8 mouse cellular contexts compared by ENCODE assay signal in the genomic region with DNA sequence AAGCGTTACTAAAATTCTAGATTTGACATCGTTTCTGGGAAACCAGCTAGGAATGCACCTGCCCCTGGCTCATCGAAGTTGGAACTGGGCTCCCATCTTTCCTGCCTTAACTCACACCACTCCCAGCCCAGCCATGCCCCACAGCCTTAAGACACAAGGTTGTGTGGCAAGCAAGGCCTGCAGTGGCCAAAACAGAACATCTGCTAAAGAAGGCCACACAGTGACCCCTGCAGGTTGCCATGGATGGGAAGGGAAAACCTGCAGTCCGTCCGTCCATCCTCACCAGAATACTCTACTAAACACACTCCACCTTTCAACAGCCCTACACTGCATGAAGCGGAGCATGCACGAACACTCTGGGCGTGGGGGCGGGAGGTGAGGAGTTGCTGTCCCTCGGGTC. TPM values are rescaled to one million over a fixed set of nuclear protein-coding genes. Genes with fewer than 3 reads are reported as not detected.
DNase-seq lines count a peak whose midpoint lies in the region; ATAC-seq and TF ChIP-seq lines count a peak whose summit lies in the region.

No protein-coding gene starts in this region.

- DNase-seq in limb, embryonic 11.5 days (ENCODE audit: low spot score): peak; percentile 30
- DNase-seq in limb, embryonic 10.5 days (ENCODE audit: low spot score): no peak
- DNase-seq in brain, embryonic 14.5 days (ENCODE audit: low read depth): peak; percentile 38
- DNase-seq in kidney, postnatal 36 days: peak; percentile 55 to 76
- peak; percentile 23 to 30 for DNase-seq in monocyte, adult 2 months (ENCODE audit: low read depth in 1 of 2, low spot score in 2 of 2)
- no peak for DNase-seq in c-Kit-positive CD71-positive TER-119-positive erythroid progenitor cells, embryonic 14.5 days (ENCODE audit: low spot score)
- DNase-seq in natural killer cell, adult 2 months (ENCODE audit: low spot score in 2 of 2): no peak

- H3K9me3 ChIP-seq in limb, embryonic 11.5 days (ENCODE audit: control insufficient read depth, low read length): no peaks in the 10 kb centered on the region
- no peaks in the 10 kb centered on the region for H3K9me3 ChIP-seq in limb, embryonic 10.5 days (replicated peaks)
- no peaks in the 10 kb centered on the region for H3K9me3 ChIP-seq in heart, embryonic 13.5 days

- H3K27ac ChIP-seq in limb, embryonic 11.5 days (replicated peaks; ENCODE audit: low read depth, low read length): no peak overlapping the region
- no peak overlapping the region for H3K27ac ChIP-seq in limb, embryonic 10.5 days
- peak overlapping the region; percentile 81 for H3K27ac ChIP-seq in heart, embryonic 13.5 days (replicated peaks)

- H3K4me1 ChIP-seq in limb, embryonic 11.5 days (ENCODE audit: control insufficient read depth, insufficient read depth, low read length): 0 out of 2 replicates have a peak, but pooled peaks cover 2% of the 10 kb centered on the region
- H3K4me1 ChIP-seq in limb, embryonic 10.5 days: peaks cover 11% of the 10 kb centered on the region
- H3K4me1 ChIP-seq in heart, embryonic 13.5 days: peaks cover 46% of the 10 kb centered on the region

- H3K27me3 ChIP-seq in limb, embryonic 11.5 days (ENCODE audit: control insufficient read depth, insufficient read depth, low read length): no peaks in the 10 kb centered on the region
- H3K27me3 ChIP-seq in limb, embryonic 10.5 days (ENCODE audit: low read depth, poor library complexity, severe bottlenecking): no peaks in the 10 kb centered on the region
- no peaks in the 10 kb centered on the region for H3K27me3 ChIP-seq in heart, embryonic 13.5 days (replicated peaks)

- 80% methylated on average over 10 of the region's 10 CpGs for WGBS in limb, embryonic 11.5 days
- 86% methylated on average over 10 of the region's 10 CpGs for WGBS in limb, embryonic 10.5 days
- WGBS in heart, embryonic 13.5 days: 49% methylated on average over 10 of the region's 10 CpGs

- no peak overlapping the region for H3K4me3 ChIP-seq in limb, embryonic 11.5 days (ENCODE audit: low read depth, low read length)
- H3K4me3 ChIP-seq in limb, embryonic 10.5 days: no peak overlapping the region
- no peak overlapping the region for H3K4me3 ChIP-seq in heart, embryonic 13.5 days

- no peak for TF ChIP-seq POLR2A in brain, embryonic 14.5 days (IDR thresholded peaks at IDR 0.05; ENCODE audit: borderline replicate concordance, extremely low read depth, insufficient read depth, insufficient read length, poor library complexity, severe bottlenecking)

- no peak for ATAC-seq in limb, embryonic 11.5 days (ENCODE audit: insufficient number of reproducible peaks, low FRiP score, low TSS enrichment, low read depth)
- ATAC-seq in heart, embryonic 13.5 days (ENCODE audit: extremely low read depth, insufficient number of reproducible peaks, low FRiP score, low TSS enrichment): no peak

- H3K4me2 ChIP-seq in limb, embryonic 11.5 days (ENCODE audit: low read depth, severe bottlenecking): no peak overlapping the region
- H3K4me2 ChIP-seq in heart, embryonic 13.5 days: peak overlapping the region; percentile 53

- H3K9ac ChIP-seq in limb, embryonic 11.5 days (ENCODE audit: low read length): no peak overlapping the region
- peak overlapping the region; percentile 66 for H3K9ac ChIP-seq in heart, embryonic 13.5 days

- no peaks in the 10 kb centered on the region for H3K36me3 ChIP-seq in limb, embryonic 11.5 days (ENCODE audit: control insufficient read depth, insufficient read depth, low read length)
- H3K36me3 ChIP-seq in limb, embryonic 10.5 days: peaks cover 20% of the 10 kb centered on the region
- H3K36me3 ChIP-seq in heart, embryonic 13.5 days: 0 out of 2 replicates have a peak, but pooled peaks cover 3% of the 10 kb centered on the region

- peak; percentile 23; the same call in 1 of the 2 replicates for TF ChIP-seq CTCF in brain, embryonic 14.5 days (IDR thresholded peaks at IDR 0.05; ENCODE audit: borderline replicate concordance, extremely low read depth, insufficient read depth, insufficient read length)

RNA-seq across cellular contexts. Expression of gene Spen, which starts 31.5 kb away (rescaled TPM):
- 12.4 and 13.4 TPM in 2 replicates for polyA plus RNA-seq in limb, embryonic 11.5 days (2014; fragmentation: Nextera tagmentation; extraction: Ambion mirVana)
- polyA plus RNA-seq in limb, embryonic 10.5 days (2016; fragmentation: Nextera tagmentation; extraction: Ambion mirVana): 11.5 TPM in 2 replicates
- 9.9 and 32.7 TPM in 2 replicates for polyA plus RNA-seq in brain, embryonic 14.5 days (2012; rRNA removed)
- 5.1 and 6.6 TPM in 2 replicates for polyA plus RNA-seq in heart, embryonic 13.5 days (2015; fragmentation: Nextera tagmentation; extraction: Ambion mirVana)

Comparison
In these comparisons a context has a peak if more than half of its experiments do, and no peak if none do; other contexts are left out.
1. DNase-seq: peak in limb, embryonic 11.5 days (single experiment), brain, embryonic 14.5 days (single experiment), kidney, postnatal 36 days (2 of 2) and monocyte, adult 2 months (2 of 2); none in limb, embryonic 10.5 days (single experiment), c-Kit-positive CD71-positive TER-119-positive erythroid progenitor cells, embryonic 14.5 days (single experiment) and natural killer cell, adult 2 months (0 of 2).